Mouse (Mus musculus) testis, postnatal 14 days (tissue): ENCODE results near the gene Spcs2.

Experiments
- DNase-seq: peaks from one replicate; pipeline ENCODE4 v3.0.0; 2021; ENCODE audit warnings: low spot score

Gene Spcs2

DNA sequence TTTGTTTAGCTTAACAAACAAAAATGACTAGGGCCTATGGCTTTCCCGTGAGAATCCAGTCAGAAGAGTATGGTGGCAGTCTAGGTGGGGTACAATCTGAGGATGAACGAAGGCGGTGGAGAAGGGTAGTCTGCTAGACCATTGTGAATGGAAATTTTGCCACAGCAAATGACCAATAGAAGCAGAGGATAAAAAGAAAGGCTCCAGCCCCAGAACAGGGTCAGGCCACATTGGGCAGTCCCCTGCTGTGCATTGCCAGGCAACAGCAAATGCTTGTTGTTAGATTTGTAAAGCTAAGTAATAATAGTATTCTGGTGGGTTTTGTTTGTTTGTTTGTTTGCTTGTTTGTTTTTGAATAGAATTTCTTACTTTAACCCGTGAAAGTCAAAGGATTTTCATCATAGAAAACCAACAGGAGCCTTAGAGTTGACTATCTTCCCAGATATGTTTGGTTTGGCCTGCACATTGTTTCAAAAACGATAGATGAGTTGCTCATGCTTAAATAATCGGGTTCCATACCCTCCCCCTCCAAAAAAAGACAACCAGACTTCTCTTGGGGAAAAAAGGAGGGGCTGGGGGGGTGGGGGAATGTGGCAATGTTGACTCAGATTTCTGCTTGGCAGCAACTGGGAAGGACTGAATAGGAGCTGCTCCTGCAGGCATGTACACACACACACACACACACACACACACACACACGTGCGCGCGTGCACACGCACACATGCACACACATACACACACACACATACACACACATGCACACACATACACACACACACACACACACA lies 1.2 kb upstream of the Spcs2 start:
- DNase-seq: no peak

DNA sequence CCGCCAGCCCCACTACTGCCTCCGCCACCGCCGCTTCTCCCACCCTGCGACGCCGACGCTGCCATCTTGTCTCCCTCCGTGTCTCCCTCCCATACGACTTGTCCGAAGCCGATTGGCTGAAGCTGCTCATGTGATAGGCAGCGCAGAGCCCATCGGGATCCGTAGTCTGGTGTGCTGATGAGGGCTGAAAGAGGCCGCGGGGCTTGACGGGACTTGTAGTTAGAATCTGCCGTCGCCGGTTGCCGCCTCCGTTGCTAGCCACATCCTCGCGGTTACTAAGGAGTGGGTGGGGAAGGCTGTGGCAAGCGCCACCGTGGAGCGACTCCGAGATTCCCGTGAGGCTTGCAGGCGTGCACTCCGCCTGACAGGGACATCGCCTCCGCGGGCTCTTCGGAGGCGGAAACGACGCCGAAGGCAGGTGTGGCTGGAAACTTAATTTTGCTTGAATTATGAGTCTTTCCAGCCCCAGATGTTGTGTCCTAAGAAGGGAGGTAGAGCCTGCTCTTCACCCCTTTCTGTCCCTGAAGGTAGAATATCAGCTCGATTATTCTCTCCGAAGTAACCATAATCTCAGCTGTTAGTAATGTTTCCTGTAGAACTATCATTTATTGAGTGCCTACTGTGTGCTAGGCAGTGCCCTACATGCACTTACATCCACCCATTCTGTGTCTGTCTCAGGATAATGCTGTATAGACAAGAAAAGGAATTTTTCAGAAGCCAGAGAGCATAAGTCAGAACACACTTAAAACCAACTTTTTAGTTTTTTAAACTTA lies 4.3 kb downstream of the Spcs2 start, which contains the start of gene Xrra1:
Gene Xrra1 (plus strand): TSS at position 304 of the 773 bp plus-strand sequence.
- peak; percentile 98 for DNase-seq

DNA sequence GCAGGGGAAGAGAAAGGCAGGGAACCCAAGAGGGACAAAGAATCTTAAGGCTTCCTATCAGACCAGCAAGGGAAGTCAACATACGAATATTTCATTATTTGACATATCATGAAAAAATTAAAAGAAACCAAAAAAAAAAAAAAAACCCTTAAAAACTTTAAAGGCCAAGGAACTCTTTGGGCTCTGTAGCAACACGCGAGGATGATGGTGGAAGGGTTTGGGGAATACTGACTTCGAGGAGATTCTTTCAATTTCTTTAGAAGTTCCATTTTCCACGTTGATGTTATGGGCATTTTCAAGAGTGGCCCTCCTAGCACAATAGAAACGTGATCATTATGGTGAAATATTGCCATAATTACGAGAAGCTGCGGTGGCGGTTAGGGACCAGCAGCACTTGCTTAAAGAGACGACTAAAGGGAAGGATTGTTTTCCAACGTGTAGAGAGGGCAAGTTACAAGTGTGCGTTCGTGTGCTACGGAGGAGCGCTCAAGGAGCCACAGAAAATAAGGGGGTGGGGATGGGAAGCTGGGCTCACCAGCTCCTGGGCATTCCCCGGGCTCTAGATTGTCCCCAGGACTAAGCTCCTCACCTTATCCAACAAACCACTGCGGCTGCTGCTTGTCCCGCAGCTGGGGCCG lies 5.0 kb downstream of the Spcs2 start:
- DNase-seq: no peak

DNA sequence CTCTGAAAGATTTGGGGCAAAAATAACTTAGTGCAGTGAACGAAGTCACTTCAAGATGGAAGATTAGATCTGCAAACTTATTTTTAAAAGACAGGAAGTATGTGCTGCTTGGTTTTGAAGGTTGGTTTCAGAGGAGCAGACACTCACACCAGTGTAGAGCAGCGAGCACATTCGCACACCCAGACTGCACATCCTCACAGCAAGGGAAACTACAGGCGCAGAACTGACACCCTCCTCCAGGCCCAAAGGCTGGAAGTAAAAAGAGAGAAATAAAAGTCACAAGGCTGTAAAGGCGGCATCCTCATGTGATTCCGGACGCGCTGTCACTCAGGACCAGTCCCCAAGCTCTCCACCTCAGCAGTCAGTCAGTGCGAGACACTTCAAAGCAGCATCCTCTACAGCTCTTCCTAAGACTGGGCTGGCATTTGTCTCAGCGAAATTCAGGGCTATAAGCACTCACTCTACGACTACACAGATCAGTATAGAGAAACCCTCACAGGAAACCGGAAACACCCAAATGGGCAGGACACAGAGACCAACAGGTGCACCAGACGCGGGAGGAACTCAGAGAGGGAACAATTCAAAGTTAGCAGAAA lies 6.9 kb downstream of the Spcs2 start:
- no peak for DNase-seq

DNA sequence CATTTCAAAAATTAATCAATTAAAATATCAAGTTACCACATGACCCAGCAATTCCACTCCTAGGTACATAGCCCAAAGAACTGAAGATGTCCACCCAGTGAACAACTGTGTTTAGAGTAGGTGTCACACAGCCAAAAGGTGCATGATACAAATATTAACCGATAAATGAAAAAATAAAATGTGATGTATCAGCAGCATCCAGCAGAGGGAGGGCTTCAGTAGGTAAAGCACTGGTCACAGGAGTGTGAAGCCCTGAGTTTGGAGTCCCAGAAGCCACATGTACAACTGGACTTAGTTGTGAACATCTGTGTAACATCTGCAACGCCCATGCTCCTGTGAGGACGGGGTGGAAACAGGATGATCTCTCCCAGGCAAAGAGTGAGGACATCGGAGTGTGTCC lies 9.0 kb downstream of the Spcs2 start:
- DNase-seq: no peak

DNA sequence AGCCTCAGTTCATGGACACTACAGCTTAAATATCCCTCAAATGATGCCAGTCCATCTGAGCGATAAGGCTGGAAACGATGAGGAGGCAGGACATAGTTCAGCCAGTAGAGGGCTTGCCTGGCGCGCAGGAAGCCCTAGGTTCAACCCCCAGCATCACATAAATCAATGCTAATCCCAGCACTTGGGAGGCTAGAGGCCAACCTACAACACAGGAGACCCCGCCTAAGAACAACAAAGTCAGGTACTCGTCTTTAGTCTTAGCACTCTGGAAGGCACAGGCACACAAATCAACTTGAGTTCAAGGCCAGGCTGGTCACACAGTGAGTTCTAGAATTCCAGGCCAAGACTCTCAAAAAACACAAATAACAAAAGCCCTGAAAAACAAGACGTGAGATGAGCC lies 9.9 kb downstream of the Spcs2 start:
- no peak for DNase-seq

DNA sequence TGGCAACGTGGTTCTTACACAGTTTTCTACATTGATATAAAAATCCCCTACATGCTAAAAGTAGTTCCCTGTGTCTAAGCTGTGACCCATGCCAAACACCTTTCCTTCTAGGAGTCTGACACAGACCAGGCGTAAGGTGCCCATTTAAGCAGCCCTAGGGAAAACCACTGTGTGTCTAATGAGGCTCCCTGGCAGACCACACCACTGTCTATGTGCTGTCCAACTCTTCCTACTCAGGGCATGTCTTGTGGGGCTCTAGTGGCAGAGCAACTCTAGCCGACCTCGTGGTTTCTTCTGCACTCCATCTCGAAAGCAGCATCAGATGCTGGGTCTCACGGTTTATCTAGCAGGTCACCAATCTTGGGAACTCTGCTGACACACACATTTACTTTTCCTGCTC lies 11.6 kb downstream of the Spcs2 start:
- no peak for DNase-seq

DNA sequence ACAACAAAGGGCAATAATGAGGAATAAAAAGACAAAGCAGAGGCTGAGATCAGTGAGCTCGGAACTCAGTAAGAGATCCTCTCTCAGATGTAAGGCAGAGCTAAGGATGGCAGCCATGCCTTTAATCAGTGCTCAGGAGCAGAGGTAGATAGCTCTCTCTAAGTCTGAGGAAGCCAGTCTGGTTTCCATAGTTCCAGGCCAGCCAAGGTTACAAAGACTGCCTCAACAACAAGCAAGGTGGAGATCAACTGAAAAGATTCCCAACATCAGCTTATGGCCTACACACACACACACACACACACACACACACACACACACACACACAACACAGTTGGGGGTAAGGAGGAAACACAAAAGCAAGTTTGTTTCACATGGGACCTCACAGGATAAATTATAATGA lies 12.1 kb downstream of the Spcs2 start:
- no peak for DNase-seq

DNA sequence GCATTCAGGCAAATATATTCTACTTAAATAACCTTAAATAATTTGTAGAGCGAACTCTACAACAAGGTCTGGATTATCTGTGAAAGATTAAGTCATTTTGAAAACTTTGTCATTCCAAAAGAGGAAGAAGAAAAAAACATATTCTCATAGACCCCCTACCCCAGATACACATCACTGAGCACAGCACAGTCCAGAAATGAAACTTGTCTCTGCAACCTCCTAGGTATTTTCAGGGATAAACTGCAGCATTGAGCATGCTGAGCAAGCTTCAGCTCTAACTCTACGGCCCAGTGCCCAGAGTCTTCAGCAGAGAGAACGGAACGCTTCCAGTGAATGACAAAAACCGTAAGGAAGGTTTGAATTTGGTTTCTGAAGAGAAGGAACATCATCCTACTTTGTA lies 12.7 kb downstream of the Spcs2 start:
- DNase-seq: no peak

DNA sequence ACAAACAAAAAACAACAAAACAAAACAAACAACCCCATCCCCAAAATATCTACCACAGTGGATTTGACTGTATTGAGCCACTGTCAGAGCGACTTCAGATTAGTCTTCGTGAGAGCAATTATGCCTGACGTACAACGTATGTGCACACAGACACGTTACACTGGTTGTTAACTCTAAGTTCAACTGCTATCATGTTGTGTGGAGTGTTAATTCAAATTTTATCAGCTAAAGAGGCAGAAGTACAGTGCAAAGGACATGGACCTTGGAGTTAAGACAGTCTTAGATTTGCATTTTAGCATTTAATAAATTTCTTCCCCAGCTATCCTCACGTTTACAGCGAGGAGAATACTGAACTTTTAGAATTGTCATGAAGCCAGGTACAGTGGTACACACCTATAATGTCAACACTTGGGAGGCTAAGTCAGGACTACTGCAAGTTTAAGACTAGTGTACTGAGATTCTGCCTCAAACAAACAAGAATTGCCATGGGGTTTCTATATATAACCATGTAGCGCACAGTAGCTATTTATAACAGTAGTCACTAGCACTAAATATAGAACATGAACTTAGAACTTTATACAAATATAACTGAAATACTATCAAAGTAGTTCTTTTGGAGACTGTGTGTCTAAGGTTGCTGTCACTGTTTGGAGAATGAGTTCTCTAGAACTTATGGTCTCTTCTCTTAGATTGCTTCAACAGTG lies 17.6 kb downstream of the Spcs2 start:
- no peak for DNase-seq

DNA sequence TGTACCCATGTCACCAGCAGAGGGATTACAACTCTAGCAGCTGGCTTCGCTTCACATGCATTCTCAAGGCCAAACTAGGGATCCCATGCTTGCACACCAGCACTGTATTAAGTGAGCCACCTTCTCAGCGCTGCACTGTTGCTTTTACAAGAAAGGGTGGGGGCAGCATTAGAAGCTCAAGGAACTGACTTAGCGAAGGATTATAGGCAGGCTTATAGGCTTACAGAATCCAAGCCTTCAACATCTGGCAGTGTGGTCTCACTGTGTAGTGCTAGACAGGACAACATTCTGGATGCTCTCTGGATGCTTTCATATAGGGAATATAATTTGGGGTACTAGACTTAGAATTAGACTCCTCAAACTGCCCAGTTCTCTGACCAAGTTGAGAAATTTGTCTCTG lies 25.0 kb downstream of the Spcs2 start:
- DNase-seq: no peak

DNA sequence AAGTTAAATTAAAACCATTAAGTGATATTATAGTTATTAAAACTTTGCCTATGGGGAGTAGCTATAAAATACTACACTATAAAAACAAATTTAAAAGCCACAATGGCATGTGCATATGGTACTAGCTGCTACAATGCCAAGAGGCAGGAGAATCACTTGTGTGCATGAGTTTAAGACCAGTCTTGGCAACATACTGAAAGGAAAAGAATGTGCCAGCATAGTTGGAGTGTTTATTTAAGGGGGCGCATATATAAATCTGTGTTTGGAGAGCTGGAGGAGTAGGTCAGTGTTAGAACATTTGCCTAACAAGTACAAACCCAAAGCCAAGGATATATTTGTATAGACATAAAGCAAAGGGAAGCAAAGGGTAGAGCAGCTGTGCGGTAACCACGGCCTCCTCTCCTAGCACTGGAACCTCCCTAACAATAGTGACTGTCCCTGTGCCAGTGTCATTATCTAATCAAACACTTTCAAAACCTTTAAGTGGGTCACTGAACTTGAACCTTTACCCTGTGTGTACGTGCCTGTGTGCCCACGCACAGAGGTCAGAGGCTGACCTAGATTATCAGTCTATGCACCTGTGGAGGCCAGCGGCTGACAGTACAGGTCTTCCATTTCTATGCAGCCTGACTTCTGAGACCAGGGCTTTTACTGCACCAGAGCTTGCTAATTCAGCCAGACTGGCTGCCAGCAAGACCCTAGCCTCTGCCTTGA lies 25.7 kb downstream of the Spcs2 start:
- no peak for DNase-seq

DNA sequence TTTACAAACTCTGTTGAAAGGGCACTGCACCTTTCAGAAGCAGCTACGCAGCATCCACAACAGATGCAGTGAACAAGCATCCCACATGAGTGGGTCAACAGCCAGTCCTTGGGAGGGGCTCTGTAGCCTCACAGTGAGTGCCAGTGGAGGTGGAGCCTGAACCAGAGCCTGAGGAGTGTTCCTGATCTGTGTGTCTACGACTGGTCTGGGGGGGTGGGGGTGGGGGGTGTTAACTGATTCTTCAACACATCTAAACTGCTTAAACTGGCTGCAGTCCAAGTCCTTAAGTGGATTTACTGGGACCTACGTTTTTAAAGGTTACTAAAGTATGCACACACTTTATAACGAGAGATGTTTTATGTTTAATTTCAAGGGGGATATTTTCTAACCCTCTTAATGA lies 26.5 kb downstream of the Spcs2 start:
- no peak for DNase-seq

DNA sequence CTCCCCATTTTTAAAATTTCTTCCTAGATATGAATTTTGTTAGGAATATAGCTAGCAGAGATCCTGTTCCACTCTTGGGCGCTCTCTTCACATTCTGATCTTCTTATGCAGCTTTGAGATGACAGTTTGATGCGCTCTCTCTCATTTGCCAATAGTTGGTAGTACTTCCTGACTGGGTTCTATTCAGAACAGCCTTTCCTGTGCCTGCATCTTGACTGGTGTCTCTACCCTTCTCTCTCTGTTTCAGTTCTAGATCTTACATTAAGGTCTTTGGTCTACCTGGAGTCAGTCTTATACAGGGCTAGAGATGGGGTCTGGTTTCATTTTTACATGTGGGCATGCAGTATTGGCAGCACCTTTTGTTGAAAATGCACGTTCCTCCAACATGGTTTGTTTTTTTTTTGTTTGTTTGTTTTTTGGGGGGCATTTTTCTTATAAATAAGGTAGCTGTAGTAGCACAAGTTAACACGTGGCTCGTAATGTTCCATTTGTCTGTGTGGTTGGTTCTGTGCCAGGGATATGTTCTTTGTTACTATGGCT lies 28.9 kb downstream of the Spcs2 start:
- no peak for DNase-seq

DNA sequence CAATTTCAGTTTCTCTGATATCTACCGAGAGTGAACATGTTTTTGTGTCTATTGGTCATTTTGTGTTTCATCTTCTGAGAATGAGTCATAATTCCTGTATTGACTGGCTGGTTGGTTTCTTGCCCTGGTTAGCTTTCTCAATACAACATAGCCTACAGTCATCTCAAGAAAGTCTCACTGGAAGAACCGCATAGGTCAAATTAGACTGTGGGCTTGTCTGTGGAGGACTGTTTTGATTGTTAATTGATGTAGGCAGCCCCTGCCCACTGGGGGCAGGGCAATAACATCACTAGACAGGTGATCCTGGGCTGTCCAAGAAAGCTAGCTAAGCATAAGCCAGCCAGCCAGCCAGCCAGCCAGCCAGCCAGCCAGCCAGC lies 29.4 kb downstream of the Spcs2 start:
- DNase-seq: no peak

DNA sequence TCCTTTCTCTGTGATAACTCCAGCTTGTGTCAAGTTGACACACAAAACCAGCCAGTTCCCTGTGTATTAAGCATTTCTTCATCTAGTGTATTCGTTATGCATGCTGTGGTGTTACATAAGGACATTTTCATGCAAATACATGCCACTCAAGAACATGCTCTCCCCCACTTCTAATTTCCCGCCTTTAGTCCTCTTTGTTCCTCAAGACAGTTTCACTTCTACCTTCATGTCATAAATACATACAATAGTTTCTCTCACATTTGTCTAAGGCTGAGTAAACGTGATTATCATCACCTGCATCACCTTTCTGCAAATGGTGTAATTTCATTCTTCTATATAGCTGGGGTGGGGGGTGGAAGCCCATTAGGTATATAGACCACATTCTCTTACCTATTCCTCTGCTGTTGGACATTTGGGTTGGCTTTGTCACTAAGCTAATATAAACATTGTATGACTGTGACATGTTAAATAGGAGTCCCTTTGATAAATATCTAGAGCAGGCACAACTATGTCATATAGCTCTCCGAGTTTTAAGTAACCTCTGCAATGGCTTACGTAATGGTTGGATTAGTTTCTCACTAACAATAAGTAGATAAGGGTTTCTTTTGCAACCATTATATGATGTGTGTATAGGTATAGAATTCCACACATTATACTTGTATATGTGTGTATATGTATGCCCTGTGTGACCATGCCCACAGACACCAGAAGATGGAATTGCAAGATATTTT lies 30.0 kb downstream of the Spcs2 start:
- no peak for DNase-seq

DNA sequence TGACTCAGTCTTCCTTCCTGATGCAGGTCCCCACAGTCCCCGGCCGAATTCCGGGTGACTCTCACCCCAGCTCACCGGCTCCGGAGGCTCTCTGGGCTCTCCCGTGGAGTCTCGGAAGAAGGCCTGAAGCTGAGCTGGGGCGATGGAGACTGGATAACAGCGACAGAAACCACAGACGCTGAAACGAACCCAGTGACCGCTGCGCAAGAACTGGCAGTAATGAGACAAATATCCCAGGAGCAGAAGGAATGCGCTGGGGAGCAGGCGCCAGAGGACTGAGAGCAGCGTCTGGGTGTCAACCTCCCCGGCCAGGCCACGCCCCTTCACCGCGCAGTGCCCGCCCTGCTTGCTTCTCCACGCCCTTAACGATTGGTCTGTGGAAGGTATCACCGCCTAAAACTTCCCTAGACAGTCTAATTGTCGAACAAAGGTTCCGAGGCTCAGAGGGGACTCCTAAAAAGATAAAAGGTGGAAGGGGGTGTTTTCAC lies 35.1 kb downstream of the Spcs2 start, which contains the start of gene Neu3:
Gene Neu3 (minus strand): TSS at position 335 of the 488 bp plus-strand sequence.
- peak; percentile 95 for DNase-seq

DNA sequence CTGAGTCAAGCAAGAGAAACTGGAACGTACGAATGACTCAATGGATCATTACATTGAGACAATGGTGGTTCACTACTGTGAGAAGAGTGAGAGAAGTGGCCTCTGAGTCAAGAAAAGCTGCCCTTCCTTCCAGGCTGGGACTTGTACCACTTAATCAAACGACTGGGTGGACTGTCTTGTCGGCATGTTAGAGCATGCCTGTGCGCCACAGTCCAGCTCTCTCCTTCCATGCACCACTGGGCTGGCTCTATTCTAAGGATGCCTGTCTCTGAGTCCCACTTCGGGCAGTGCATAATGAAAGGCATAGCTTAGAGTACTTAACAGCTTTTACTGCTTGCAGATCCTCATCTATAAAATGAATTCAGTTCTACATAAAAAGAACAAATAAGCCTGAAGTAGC lies 37.2 kb downstream of the Spcs2 start:
- no peak for DNase-seq

DNA sequence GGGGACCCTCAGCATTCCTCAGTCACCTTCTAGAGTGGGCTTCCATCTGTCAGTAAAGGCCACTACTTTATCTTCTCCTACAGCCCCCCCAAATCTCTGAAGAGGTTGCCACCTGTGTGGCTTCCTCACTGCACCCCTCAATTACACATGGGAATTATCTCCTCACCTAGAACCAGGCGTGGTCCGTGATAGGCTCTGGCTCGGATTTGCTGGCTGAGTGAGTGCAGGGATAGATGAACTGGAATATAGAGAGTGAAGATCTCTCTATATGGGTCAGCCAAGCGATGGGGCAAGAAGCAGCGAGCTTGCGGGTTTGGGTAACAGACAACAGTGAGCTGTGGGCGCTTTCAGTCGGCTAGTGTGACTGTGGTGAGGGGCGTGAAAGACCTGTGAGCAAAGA lies 37.8 kb downstream of the Spcs2 start:
- no peak for DNase-seq
